Mouse (Mus musculus) G1E (cell line): Measurements from ENCODE around the gene Ferd3l. TPM values are rescaled to one million over a fixed set of nuclear protein-coding genes. Genes with fewer than 3 reads are reported as not detected.

Experiments
- ATAC-seq: 2 replicates; pipeline ENCODE4 v1.8.0; 2016; ENCODE audit warnings: mild to moderate bottlenecking; ENCODE audit not compliant: insufficient number of reproducible peaks, poor library complexity, low FRiP score, severe bottlenecking; ENCODE audit errors: extremely low read depth
- DNase-seq: peaks from one replicate; pipeline ENCODE4 v3.0.0; 2012; ENCODE audit warnings: low spot score
- H3K27me3 ChIP-seq: 2 replicates; pipeline ENCODE4 v1.6.1; 2012; ENCODE audit warnings: mild to moderate bottlenecking, low read length, inconsistent platforms; ENCODE audit not compliant: insufficient read depth
- H3K36me3 ChIP-seq: replicated peaks from 2 replicates; pipeline ENCODE3; 2012; ENCODE audit warnings: mild to moderate bottlenecking, inconsistent platforms
- H3K4me1 ChIP-seq: 2 replicates; pipeline ENCODE4 v1.6.1; 2012; ENCODE audit warnings: low read depth, low read length, inconsistent platforms, mixed read lengths; ENCODE audit not compliant: insufficient read depth
- H3K4me3 ChIP-seq: 2 replicates; pipeline ENCODE4 v1.5.1; 2012; ENCODE audit warnings: low read depth, mild to moderate bottlenecking, inconsistent platforms, low read length, moderate library complexity, mixed read lengths
- H3K9me3 ChIP-seq: replicated peaks from 2 replicates; pipeline ENCODE4 v1.6.1; 2012; ENCODE audit warnings: inconsistent platforms
- CTCF ChIP-seq: IDR thresholded peaks from 2 replicates; pipeline ENCODE4 v1.5.1; 2012; ENCODE audit warnings: low read depth, low read length, inconsistent platforms, mixed read lengths
- GATA1 ChIP-seq: IDR thresholded peaks from 2 replicates; pipeline ENCODE4 v1.6.1; 2012; ENCODE audit warnings: borderline replicate concordance, low read length, inconsistent platforms, mixed read lengths
- GATA2 ChIP-seq: IDR thresholded peaks from 2 replicates; pipeline ENCODE4 v1.6.1; 2012; ENCODE audit warnings: low read depth, low read length, inconsistent platforms, borderline replicate concordance
- POLR2AphosphoS5 ChIP-seq: IDR thresholded peaks from 2 replicates; pipeline ENCODE4 v1.6.1; 2012; ENCODE audit warnings: low read depth, low read length, inconsistent platforms; ENCODE audit not compliant: insufficient replicate concordance
- TAL1 ChIP-seq: conservative IDR thresholded peaks from 2 replicates; pipeline ENCODE4 v1.6.1; 2012; ENCODE audit warnings: low read depth, low read length, inconsistent platforms, mixed read lengths
- polyA plus RNA-seq: library from polyadenylated mRNA; stranded (reverse); fragments of >175 nt; gene quantifications from 2 replicates; pipeline ENCODE4 v1.2.3, GENCODE M21; 2012
- total RNA-seq, 2 experiments: library from RNA; stranded (forward) in 1 of 2; stranded (reverse) in 1 of 2; fragments of 200-1000 nt in 1 of 2; fragments of >200 nt in 1 of 2; fragmentation: Nextera tagmentation in 1 of 2; gene quantifications; 2 replicates each; pipeline ENCODE4 v1.2.3; 2014 to 2017

The Ferd3l gene
- total and polyA plus RNA-seq, 3 experiments: 0.16 TPM; not detected in 2

DNA sequence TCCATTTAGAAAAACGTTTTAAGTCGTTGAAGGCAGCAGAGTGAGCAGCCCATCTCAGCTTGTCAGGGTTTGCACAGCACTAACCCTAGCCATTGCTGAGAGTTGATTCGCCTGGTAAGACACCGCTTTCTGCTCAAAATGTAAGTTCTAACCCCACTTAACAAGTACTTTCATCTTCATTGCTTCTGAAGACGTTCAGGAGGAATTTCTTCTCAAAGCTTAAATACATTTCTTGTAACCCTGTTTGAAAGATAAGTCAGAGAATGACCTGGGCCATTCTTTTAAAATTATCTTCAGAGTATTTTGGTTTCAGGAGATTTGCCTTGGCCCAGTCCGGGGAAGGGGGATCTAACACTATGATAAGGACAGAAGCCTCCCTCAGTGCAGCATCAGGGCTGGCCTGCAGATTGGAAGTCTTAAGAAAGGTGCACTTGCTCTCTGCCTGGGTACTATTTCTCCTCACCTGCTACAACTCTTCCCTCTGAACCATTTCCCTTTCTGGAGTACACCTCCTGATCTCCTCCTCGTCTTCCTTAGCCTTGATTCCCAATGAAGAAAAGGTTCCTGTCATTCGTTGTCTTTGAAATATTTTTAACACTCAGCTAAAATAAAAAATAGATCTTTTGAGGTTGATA, 26.8 kb downstream of the Ferd3l start:
- ATAC-seq: no peak
- Histone ChIP-seq H3K27me3 (peaks cover 7% of the 10 kb centered on the region; the same call in 1 of the 2 replicates), H3K4me3 (no peak overlapping the region), H3K4me1 (no peaks in the 10 kb centered on the region), H3K36me3 (no peaks in the 10 kb centered on the region), H3K9me3 (peaks cover 43% of the 10 kb centered on the region)
- TF ChIP-seq GATA2 (no peak), GATA1 (no peak), TAL1 (no peak), CTCF (no peak), POLR2AphosphoS5 (no peak)
- DNase-seq: no peak

DNA sequence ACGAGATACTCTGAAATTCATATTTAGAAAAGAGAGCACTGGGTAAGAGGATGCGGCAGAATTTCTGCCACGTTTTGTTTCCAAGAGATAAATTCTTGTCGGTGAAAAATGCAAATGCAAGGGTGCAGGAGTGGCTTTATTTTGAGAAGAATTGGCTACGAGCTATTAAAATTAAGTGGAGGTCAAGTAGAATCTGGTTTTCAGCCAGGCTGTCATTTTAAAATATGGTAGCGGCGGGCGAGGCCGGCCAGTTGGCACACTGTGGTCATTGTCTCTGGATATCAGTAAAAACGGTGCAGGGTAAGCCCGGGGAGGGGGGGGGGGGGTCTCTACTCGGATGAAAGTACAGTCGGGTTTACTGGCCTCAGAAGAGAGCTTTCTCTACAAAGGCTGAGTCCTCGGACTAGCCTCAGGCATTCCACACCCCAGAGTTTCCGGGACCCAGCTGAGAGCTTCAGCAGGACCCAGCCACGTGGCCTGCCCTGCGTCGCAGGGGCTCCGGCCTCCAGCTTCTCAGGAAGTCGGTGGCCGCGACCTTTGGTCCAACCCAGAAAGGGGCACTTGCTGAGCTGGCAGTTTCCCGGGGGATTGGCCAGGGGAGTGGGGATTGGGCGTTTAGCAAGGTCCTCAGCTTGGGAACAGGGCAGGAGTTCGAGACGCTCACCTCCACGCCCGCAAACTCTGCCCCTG, 27.5 kb downstream of the Ferd3l start:
- Histone ChIP-seq H3K27me3 (peaks cover 7% of the 10 kb centered on the region; the same call in 1 of the 2 replicates), H3K9me3 (peaks cover 39% of the 10 kb centered on the region), H3K4me1 (no peaks in the 10 kb centered on the region), H3K36me3 (no peaks in the 10 kb centered on the region), H3K4me3 (no peak overlapping the region)
- no peak for TF ChIP-seq GATA2
- no peak for TF ChIP-seq GATA1
- TF ChIP-seq TAL1: no peak
- TF ChIP-seq CTCF: no peak
- TF ChIP-seq POLR2AphosphoS5: no peak
- DNase-seq (no peak), ATAC-seq (no peak)

DNA sequence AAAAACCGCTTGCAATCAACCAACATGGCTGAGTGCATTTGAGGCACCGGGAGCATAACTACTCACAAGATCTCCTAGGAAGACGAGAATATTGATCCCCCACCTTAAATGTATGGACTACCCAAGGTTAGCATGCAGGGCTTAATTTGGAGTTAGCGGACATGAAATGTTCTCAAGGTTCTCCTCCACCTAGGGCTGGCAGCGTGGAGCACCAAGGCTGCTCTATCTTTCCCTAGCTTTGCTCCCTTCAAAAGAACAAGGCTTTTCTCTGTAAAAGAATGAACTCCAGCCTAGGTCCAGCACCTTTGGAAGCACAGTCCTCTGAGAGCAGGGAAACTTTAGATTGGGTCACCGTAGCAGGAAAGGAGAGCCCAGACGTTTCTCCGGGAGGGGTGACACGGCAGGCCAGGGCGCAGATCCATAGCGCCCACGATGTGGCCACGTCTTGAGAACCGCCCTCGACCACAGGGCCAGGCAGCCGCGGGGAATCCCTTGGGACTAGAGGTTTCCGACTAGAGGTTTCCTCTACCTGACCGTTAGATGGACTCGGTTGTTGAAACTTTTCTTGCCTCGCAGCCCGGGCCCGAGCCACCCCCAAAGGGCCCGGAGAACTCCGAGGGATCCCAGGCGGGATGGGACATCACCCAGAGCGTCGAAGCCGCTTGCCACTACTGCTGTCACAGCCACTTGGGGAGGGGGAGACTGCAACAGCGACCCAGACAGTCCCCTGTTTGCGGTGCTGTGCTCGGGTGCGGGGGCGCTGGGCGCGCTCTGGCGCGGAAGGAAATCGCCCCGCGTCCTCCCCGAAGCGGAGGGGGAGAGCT, 28.6 kb downstream of the Ferd3l start:
- no peaks in the 10 kb centered on the region for H3K36me3 ChIP-seq
- ATAC-seq (no peak), DNase-seq (no peak)
- H3K9me3 ChIP-seq: peaks cover 39% of the 10 kb centered on the region
- H3K27me3 ChIP-seq: peaks cover 7% of the 10 kb centered on the region; the same call in 1 of the 2 replicates
- H3K4me3 ChIP-seq: no peak overlapping the region
- no peaks in the 10 kb centered on the region for H3K4me1 ChIP-seq
- TF ChIP-seq TAL1 (no peak), POLR2AphosphoS5 (no peak), CTCF (no peak), GATA1 (no peak), GATA2 (no peak)

DNA sequence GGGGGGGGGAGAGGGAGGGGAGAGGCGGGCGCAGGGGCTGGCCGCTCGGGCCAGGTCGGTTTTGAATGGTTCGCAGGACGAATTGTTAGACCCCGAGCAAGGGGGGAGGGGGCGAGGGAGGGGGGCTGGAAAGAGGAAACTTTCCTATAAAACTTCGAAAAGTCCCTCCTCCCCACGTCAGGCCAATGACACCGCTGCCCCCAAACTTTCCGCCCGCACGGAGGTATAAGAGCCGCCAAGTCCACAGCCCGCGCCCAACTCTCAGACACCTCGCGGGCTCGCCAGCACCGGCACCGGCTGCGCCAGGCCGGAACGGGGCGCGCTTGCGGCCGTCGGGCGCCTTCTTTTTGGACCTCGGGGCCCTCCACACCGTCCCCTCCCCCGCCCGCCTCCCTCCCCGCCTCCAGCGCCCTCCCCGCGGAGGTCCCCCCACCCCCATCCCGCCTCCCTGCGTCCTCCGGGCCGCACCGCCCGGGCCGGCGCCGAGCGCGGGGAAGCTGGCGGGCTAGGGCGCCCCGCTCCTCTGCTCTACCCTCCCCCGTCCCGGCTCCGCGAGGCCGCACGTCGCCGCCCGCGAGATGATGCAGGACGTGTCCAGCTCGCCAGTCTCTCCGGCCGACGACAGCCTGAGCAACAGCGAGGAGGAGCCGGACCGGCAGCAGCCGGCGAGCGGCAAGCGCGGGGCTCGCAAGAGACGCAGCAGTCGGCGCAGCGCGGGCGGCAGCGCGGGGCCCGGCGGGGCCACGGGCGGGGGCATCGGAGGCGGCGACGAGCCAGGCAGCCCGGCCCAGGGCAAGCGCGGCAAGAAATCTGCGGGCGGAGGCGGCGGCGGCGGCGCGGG, 29.4 kb downstream of the Ferd3l start, which contains the start of gene Twist1:
Gene Twist1 (plus strand): TSS at position 272 of the 841 bp plus-strand sequence.
- H3K4me3 ChIP-seq: peak within 1 kb of the TSS; percentile 2; the same call in 1 of the 2 replicates
- peaks cover 44% of the 10 kb centered on the region for H3K9me3 ChIP-seq
- no peaks in the 10 kb centered on the region for H3K4me1 ChIP-seq
- H3K36me3 ChIP-seq: no peaks in the 10 kb centered on the region
- H3K27me3 ChIP-seq: peaks cover 7% of the 10 kb centered on the region; the same call in 1 of the 2 replicates
- TF ChIP-seq CTCF (no peak), POLR2AphosphoS5 (no peak), TAL1 (no peak), GATA2 (no peak), GATA1 (no peak)
- no peak for DNase-seq
- ATAC-seq: no peak

DNA sequence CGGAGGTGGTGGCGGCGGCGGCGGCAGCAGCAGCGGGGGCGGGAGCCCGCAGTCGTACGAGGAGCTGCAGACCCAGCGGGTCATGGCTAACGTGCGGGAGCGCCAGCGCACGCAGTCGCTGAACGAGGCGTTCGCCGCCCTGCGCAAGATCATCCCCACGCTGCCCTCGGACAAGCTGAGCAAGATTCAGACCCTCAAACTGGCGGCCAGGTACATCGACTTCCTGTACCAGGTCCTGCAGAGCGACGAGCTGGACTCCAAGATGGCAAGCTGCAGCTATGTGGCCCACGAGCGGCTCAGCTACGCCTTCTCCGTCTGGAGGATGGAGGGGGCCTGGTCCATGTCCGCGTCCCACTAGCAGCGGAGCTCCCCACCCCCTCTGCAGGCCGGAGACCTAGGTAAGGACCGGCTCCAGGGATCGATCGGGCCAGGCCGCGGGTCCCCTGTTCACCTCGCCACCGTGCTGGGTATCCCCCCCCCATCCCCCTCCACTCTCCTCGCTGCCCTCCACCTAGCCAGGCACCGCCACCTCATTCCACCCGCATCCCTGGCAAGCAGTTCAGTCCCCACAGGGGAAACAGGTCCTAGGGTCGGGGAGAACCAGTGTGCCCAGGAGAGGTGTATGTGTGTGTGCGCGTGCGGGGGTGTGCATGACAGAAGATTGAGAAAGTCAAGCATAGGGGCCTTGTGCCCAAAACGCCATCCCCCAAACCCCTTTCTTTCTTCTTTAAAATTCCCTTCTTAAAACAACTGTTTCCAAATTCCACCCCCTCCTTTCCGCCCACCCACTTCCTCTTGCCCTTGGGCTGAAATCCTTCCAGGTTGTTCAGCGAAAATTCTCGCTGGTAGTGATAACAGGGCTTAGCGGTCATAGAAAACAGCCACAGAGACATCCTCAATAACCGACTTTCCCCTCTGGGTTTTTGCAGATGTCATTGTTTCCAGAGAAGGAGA, 30.3 kb downstream of the Ferd3l start:
- ATAC-seq (no peak), DNase-seq (no peak)
- Histone ChIP-seq H3K4me1 (no peaks in the 10 kb centered on the region), H3K9me3 (peaks cover 50% of the 10 kb centered on the region), H3K4me3 (peak overlapping the region; percentile 2; the same call in 1 of the 2 replicates), H3K27me3 (peaks cover 7% of the 10 kb centered on the region; the same call in 1 of the 2 replicates), H3K36me3 (no peaks in the 10 kb centered on the region)
- TF ChIP-seq GATA2 (no peak), GATA1 (no peak), TAL1 (no peak), CTCF (no peak), POLR2AphosphoS5 (no peak)
